Mouse (Mus musculus) cortical plate, adult 2 months (tissue): ENCODE measurements at regions not wholly inside any gene's neighbourhood (a gene's known extent, or its start where the extent isn't known, plus 50 kb on each side); places are given as distances from the start of the nearest gene placed in this dataset.

Source experiments
- CTCF ChIP-seq: fragments of 200-500 bp; IDR thresholded peaks from 2 replicates; pipeline ENCODE4 v1.5.1; 2011; ENCODE audit warnings: mild to moderate bottlenecking, control low read depth, low read length; ENCODE audit not compliant: insufficient read depth; ENCODE audit errors: extremely low read depth
- POLR2A ChIP-seq: fragments of 200-500 bp; IDR thresholded peaks from 2 replicates; pipeline ENCODE4 v1.6.1; 2011; ENCODE audit warnings: mild to moderate bottlenecking, low read length, control low read depth; ENCODE audit not compliant: insufficient read depth; ENCODE audit errors: extremely low read depth

DNA sequence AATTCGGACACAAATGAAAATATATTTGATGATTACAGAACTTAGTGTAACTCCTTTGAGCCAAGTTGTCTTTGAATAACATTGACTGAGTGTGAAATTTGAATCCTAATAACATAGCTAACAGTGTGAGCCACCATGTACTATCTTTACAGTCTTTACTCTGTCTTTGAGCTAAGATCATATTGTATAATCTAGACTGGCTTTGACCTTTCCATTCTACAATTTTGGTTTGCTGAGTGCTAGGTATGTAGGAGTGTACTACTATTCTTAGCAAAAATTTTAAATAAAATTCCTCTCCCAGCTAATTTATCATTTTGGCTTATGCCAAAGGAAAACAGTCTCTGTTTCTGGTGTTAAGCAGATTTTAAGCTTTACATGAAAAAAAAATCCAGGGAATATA, 1328.4 kb upstream of the Adam24 start:
- TF ChIP-seq POLR2A (no peak), CTCF (no peak)
